Mouse (Mus musculus) stomach, postnatal 0 days (tissue): ENCODE data around the gene Tshz2. TPM values are rescaled to one million over a fixed set of nuclear protein-coding genes. Genes with fewer than 3 reads are reported as not detected.

Source experiments
- ATAC-seq: fragments of 200-750 bp; cut with Nextera tagmentation; 2 replicates; pipeline ENCODE4 v1.8.0; 2017; ENCODE audit not compliant: low FRiP score, low TSS enrichment
- DNase-seq: peaks from one replicate; pipeline ENCODE4 v3.0.0-alpha.2; 2016; ENCODE audit warnings: low spot score
- H3K27ac ChIP-seq: fragments of 300-500 bp; sonication (generic); replicated peaks from 2 replicates; pipeline ENCODE4 v1.5.1; 2014; ENCODE audit warnings: mild to moderate bottlenecking, control low read depth
- H3K27me3 ChIP-seq: fragments of 300-500 bp; sonication (generic); 2 replicates; pipeline ENCODE4 v1.6.1; 2014; ENCODE audit warnings: low read length; ENCODE audit not compliant: control insufficient read depth, insufficient read depth
- H3K36me3 ChIP-seq: fragments of 300-500 bp; sonication (generic); 2 replicates; pipeline ENCODE4 v1.6.1; 2014; ENCODE audit warnings: low read length, mixed read lengths; ENCODE audit not compliant: control insufficient read depth, insufficient read depth
- H3K4me1 ChIP-seq: fragments of 300-500 bp; sonication (generic); replicated peaks from 2 replicates; pipeline ENCODE4 v1.6.1; 2014; ENCODE audit warnings: antibody characterized with exemption; ENCODE audit not compliant: control insufficient read depth, insufficient read depth
- H3K4me2 ChIP-seq: fragments of 300-500 bp; sonication (generic); replicated peaks from 2 replicates; pipeline ENCODE4 v1.6.1; 2014; ENCODE audit warnings: low read depth, mild to moderate bottlenecking, control low read depth, moderate library complexity
- H3K4me3 ChIP-seq: fragments of 300-500 bp; sonication (generic); 2 replicates; pipeline ENCODE4 v1.5.1; 2014; ENCODE audit warnings: low read depth, low read length, control low read depth
- H3K9ac ChIP-seq: fragments of 300-500 bp; sonication (generic); 2 replicates; pipeline ENCODE4 v1.6.1; 2014; ENCODE audit warnings: mild to moderate bottlenecking, low read length, control low read depth, mixed read lengths
- H3K9me3 ChIP-seq: fragments of 300-500 bp; sonication (generic); 2 replicates; pipeline ENCODE4 v1.6.1; 2016; ENCODE audit warnings: low read length; ENCODE audit not compliant: control insufficient read depth
- CTCF ChIP-seq: IDR thresholded peaks from 2 replicates; pipeline ENCODE4 v1.5.1; 2016; ENCODE audit warnings: antibody characterized with exemption, low read depth, mild to moderate bottlenecking, moderate library complexity
- EP300 ChIP-seq: optimal IDR thresholded peaks from 2 replicates; pipeline ENCODE3; 2016; ENCODE audit warnings: antibody characterized with exemption
- WGBS: fragments of 180-500 bp; shearing (Covaris S2); extraction: QIAGEN DNeasy Blood & Tissue Kit; methylation state at CpG from one replicate; pipeline ENCODE4 v1.1.7; 2014; 5-methylcytosine and 5-hydroxymethylcytosine counted together
- polyA plus RNA-seq: library from polyadenylated mRNA; unstranded; fragments of >200 nt; fragmentation: Nextera tagmentation; extraction: Ambion mirVana; gene quantifications from 2 replicates; pipeline ENCODE4 v1.2.1, GENCODE M21; 2015

Gene Tshz2
- polyA plus RNA-seq, 1 experiment from 2014 or later, result 6.7 TPM

DNA sequence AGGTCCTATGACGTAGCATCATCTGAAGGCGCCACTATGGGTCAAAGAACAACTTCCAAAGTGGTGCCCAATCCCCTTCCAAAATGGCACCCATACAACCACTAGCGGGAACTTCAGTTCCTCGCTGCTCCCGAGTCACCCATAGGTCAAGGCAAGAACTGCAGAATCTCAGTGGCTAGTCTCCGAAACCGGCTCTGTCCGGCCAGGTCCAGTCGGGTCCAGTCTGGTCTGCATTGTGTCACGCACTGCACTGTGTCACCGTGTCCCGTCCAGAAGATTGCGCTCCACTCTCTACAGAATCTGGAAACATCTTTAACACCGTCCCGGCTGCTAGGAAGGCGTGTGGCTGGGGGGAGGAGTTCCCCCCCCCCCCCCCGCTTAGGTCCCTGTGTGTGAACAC, 461.4 kb downstream of the Tshz2 start:
- no peak for DNase-seq
- no peak overlapping the region for H3K27ac ChIP-seq
- H3K4me3 ChIP-seq, result no peak overlapping the region
- H3K36me3 ChIP-seq, result no peaks in the 10 kb centered on the region
- no peaks in the 10 kb centered on the region for H3K4me1 ChIP-seq
- no peaks in the 10 kb centered on the region for H3K27me3 ChIP-seq
- no peaks in the 10 kb centered on the region for H3K9me3 ChIP-seq
- TF ChIP-seq EP300 (no peak), CTCF (no peak)
- 90% methylated on average over 17 of the region's 17 CpGs for WGBS
- peak; percentile 31 for ATAC-seq
- H3K9ac ChIP-seq, result no peak overlapping the region
- H3K4me2 ChIP-seq, result no peak overlapping the region

DNA sequence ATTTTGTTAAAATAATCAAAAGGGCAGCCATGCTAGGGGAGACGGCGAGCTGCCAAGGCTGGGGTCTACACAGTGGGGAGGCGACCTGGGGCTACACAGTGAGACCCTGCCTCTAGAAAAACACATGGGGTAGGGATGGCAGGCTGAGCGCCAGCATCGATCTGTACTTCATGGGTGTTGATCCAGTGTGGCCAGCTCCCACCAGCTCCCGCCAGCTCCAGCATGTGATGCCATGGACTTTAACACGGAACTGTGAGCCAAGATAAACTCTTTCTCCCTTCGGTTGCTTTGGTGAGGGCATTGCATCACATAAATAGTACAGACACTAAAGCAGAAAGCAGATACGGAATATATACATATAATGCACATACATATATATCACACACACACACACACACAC, 462.1 kb downstream of the Tshz2 start:
- Histone ChIP-seq H3K27ac (no peak overlapping the region), H3K36me3 (no peaks in the 10 kb centered on the region)
- 92% methylated on average over 9 of the region's 9 CpGs for WGBS

DNA sequence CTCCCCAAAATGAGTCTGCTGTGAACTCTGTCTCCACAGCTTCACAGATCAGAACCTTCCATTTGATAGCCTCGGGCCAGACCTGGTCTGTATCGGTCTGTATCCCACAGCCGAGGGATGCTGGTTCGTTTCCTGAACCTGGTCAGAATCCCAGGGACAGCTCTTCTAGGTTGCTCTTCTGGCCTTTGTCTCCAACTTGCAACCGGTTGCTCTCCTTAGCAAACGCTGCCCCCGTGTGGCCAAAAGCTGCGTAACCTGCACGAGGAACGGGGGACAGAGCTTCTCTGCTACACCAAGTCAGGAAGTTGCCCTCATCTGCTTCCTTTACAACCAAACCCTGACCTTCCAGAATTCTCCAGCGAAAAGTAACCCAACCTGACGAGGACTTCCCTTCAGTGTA, 468.3 kb downstream of the Tshz2 start:
- H3K9ac ChIP-seq, result no peak overlapping the region
- no peaks in the 10 kb centered on the region for H3K36me3 ChIP-seq
- H3K4me1 ChIP-seq, result no peaks in the 10 kb centered on the region
- no peaks in the 10 kb centered on the region for H3K27me3 ChIP-seq
- no peak for TF ChIP-seq EP300
- TF ChIP-seq CTCF, result peak; percentile 99
- no peak overlapping the region for H3K4me3 ChIP-seq
- no peaks in the 10 kb centered on the region for H3K9me3 ChIP-seq
- DNase-seq, result peak; percentile 94
- 2% methylated on average over 12 of the region's 12 CpGs for WGBS
- no peak overlapping the region for H3K27ac ChIP-seq
- peak; percentile 54 for ATAC-seq
- no peak overlapping the region for H3K4me2 ChIP-seq

More for the DNA sequence above, 462.1 kb downstream of the Tshz2 start:
- ATAC-seq, result 0 out of 2 replicates have a peak, but pooled peaks have one; percentile 36
- Histone ChIP-seq H3K9ac (no peak overlapping the region), H3K4me1 (no peaks in the 10 kb centered on the region), H3K27me3 (no peaks in the 10 kb centered on the region), H3K4me3 (no peak overlapping the region), H3K9me3 (no peaks in the 10 kb centered on the region), H3K4me2 (no peak overlapping the region)
- TF ChIP-seq EP300 (no peak), CTCF (no peak)
- DNase-seq, result no peak

DNA sequence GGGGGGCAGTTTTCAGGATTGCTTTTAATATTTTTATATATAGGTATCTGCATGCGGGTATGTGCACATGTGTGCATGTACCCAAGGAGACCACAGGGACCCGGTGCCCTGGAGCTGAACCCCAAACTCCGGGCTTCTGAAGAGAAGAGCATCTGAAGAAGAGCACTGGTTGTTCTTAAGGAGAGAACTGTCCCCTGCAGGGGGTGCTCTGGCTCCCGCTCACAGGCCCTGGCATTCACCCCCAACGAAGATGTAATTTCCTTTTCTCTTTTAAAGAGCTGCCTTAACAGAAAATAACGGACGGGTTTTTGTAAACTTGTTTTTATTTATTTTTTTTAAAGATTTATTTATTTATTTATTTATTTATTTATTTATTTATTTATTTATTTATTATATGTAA, 469.1 kb downstream of the Tshz2 start:
- H3K36me3 ChIP-seq, result no peaks in the 10 kb centered on the region
- WGBS, result 73% methylated on average over 7 of the region's 7 CpGs
- no peaks in the 10 kb centered on the region for H3K27me3 ChIP-seq
- H3K9ac ChIP-seq, result no peak overlapping the region
- DNase-seq (no peak), ATAC-seq (no peak)
- H3K4me2 ChIP-seq, result no peak overlapping the region
- TF ChIP-seq EP300 (no peak), CTCF (peak; percentile 31)
- H3K27ac ChIP-seq, result no peak overlapping the region
- H3K4me1 ChIP-seq, result no peaks in the 10 kb centered on the region
- H3K9me3 ChIP-seq, result no peaks in the 10 kb centered on the region
- H3K4me3 ChIP-seq, result no peak overlapping the region

DNA sequence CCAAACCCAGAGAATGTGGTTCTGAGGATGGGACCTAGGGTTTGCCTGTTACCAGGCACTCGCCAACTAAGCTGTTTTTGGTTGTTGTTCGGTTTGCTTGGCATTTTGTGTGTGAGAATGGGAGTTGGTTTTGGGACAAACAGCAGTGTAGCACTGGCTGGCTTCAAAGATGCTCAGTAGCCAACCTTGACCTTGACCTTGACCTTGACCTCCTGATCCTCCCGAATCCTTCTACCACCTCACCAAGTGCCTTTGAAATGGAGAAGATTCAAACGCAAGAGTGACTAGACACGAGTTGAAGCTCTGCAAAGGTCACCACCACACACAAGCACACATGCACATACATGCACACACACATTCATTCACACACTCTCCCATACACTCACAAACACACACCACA, 470.5 kb downstream of the Tshz2 start:
- 78% methylated on average over 5 of the region's 5 CpGs for WGBS

DNA sequence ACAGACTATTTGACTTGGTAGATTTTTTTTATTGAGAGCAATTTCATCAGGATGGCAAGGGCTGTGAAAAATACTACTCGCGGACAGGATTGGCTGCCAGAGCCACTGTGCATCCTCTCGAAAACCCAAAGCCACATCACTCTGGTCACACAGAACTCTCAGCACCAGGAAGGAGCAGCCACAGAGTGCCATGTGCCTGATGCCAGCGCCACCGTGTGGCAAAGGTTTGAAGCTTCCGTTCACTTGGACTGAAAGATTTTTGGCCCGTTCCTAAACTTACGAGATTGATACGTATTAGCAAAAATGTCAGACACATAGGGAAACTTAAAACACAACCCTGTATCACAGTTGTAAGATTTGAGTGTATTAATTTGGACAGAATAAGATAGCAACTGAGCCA, 471.0 kb downstream of the Tshz2 start:
- H3K27ac ChIP-seq, result no peak overlapping the region
- H3K4me3 ChIP-seq, result no peak overlapping the region
- no peaks in the 10 kb centered on the region for H3K4me1 ChIP-seq
- no peak overlapping the region for H3K9ac ChIP-seq
- 47% methylated on average over 9 of the region's 9 CpGs for WGBS
- H3K36me3 ChIP-seq, result no peaks in the 10 kb centered on the region
- no peak overlapping the region for H3K4me2 ChIP-seq
- DNase-seq (peak; percentile 64), ATAC-seq (no peak)
- no peaks in the 10 kb centered on the region for H3K27me3 ChIP-seq
- TF ChIP-seq CTCF, result peak; percentile 87
- no peak for TF ChIP-seq EP300
- no peaks in the 10 kb centered on the region for H3K9me3 ChIP-seq

More for the DNA sequence above, 470.5 kb downstream of the Tshz2 start:
- H3K27ac ChIP-seq, result no peak overlapping the region
- no peaks in the 10 kb centered on the region for H3K4me1 ChIP-seq
- H3K4me3 ChIP-seq, result no peak overlapping the region
- no peaks in the 10 kb centered on the region for H3K27me3 ChIP-seq
- TF ChIP-seq CTCF (no peak), EP300 (no peak)
- no peak for DNase-seq
- H3K4me2 ChIP-seq, result no peak overlapping the region
- H3K9me3 ChIP-seq, result no peaks in the 10 kb centered on the region
- no peaks in the 10 kb centered on the region for H3K36me3 ChIP-seq
- no peak overlapping the region for H3K9ac ChIP-seq
- no peak for ATAC-seq
